Mouse (Mus musculus) kidney, adult 2 months (tissue): ENCODE results near the gene BC049352.

ENCODE experiments used
- CTCF ChIP-seq: fragments of 200-500 bp; conservative IDR thresholded peaks from 2 replicates; pipeline ENCODE4 v1.5.1; 2011; ENCODE audit warnings: low read depth, mild to moderate bottlenecking, control low read depth, low read length, moderate library complexity, mixed read lengths; ENCODE audit not compliant: insufficient read depth, insufficient read length
- POLR2A ChIP-seq: fragments of 200-500 bp; IDR thresholded peaks from one replicate; pipeline ENCODE4 v1.6.1; 2011; ENCODE audit warnings: low read depth, low read length, control low read depth

GRCm38 (mm10) chr9:45274635-45275034, 92.8 kb downstream of the BC049352 start:
- TF ChIP-seq CTCF, result no peak
- TF ChIP-seq POLR2A, result no peak
